Mouse (Mus musculus) ES-Bruce4 (cell line): ENCODE data around the gene Cyp51. TPM values are rescaled to one million over a fixed set of nuclear protein-coding genes. Genes with fewer than 3 reads are reported as not detected.

Source experiments
- H3K27ac ChIP-seq: 2 replicates; pipeline ENCODE4 v1.5.1; 2012; ENCODE audit warnings: low read length, inconsistent platforms; ENCODE audit not compliant: insufficient read depth
- H3K27me3 ChIP-seq: 2 replicates; pipeline ENCODE4 v1.6.1; 2012; ENCODE audit warnings: mild to moderate bottlenecking, low read length, inconsistent platforms; ENCODE audit not compliant: control insufficient read depth, poor library complexity, insufficient read depth, severe bottlenecking
- H3K36me3 ChIP-seq: 2 replicates; pipeline ENCODE4 v1.6.1; 2012; ENCODE audit warnings: inconsistent platforms, mild to moderate bottlenecking, low read length, moderate library complexity; ENCODE audit not compliant: control insufficient read depth, poor library complexity, insufficient read depth, severe bottlenecking
- H3K4me1 ChIP-seq: one replicate; pipeline ENCODE4 v1.8.1; 2011; ENCODE audit warnings: low read length; ENCODE audit not compliant: control insufficient read depth, insufficient read depth
- H3K4me3 ChIP-seq: 2 replicates; pipeline ENCODE4 v1.5.1; 2011; ENCODE audit warnings: low read depth, mild to moderate bottlenecking, low read length
- H3K9ac ChIP-seq: 2 replicates; pipeline ENCODE4 v1.6.1; 2012; ENCODE audit warnings: low read depth, mild to moderate bottlenecking, inconsistent platforms; ENCODE audit not compliant: poor library complexity, severe bottlenecking
- H3K9me3 ChIP-seq: replicated peaks from 2 replicates; pipeline ENCODE4 v1.6.1; 2012; ENCODE audit warnings: mild to moderate bottlenecking, low read length, inconsistent platforms; ENCODE audit not compliant: control insufficient read depth, poor library complexity, insufficient read depth, severe bottlenecking
- CTCF ChIP-seq: IDR thresholded peaks from one replicate; pipeline ENCODE4 v1.8.1; 2011; ENCODE audit warnings: low read depth, low read length
- EP300 ChIP-seq: IDR thresholded peaks from 2 replicates; pipeline ENCODE4 v1.6.1; 2011; ENCODE audit warnings: low read depth, low read length; ENCODE audit not compliant: insufficient read depth
- POLR2A ChIP-seq: IDR thresholded peaks from one replicate; pipeline ENCODE4 v1.8.1; 2011; ENCODE audit warnings: low read length; ENCODE audit not compliant: insufficient read depth
- polyA plus RNA-seq: library from polyadenylated mRNA; stranded (reverse); fragments of >200 nt; gene quantifications from 2 replicates; pipeline ENCODE4 v1.2.4, GENCODE M21; 2011; ENCODE audit warnings: low read depth; ENCODE audit not compliant: missing spikeins, insufficient read depth, insufficient read length

The Cyp51 gene
- polyA plus RNA-seq, 1 experiment = 72.0 TPM

DNA sequence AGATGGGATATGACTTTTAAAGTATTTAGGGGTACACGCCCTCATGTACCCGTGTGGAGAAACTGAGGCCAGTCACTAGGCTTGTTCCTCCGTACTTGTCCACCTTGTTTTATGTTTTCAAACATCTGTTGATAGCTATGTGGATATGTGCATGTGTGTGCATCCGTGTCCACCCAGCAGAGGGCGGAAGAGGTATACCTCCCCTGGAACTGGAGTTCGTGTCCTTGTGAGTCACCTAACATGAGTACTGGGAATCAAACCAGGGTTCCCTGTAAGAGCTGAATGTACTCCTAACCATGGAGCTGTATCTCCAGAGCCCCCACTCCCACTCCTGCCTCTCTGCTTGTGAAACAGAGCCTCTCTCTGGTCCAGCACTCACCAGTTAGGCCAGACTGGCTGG is 64.2 kb downstream of the Cyp51 start:
- H3K4me1 ChIP-seq = no peaks in the 10 kb centered on the region
- H3K4me3 ChIP-seq = no peak overlapping the region
- H3K27ac ChIP-seq = no peak overlapping the region
- H3K36me3 ChIP-seq = no peaks in the 10 kb centered on the region
- H3K27me3 ChIP-seq = no peaks in the 10 kb centered on the region
- no peak overlapping the region for H3K9ac ChIP-seq
- no peaks in the 10 kb centered on the region for H3K9me3 ChIP-seq
- TF ChIP-seq POLR2A (no peak), EP300 (no peak), CTCF (peak; percentile 52)

DNA sequence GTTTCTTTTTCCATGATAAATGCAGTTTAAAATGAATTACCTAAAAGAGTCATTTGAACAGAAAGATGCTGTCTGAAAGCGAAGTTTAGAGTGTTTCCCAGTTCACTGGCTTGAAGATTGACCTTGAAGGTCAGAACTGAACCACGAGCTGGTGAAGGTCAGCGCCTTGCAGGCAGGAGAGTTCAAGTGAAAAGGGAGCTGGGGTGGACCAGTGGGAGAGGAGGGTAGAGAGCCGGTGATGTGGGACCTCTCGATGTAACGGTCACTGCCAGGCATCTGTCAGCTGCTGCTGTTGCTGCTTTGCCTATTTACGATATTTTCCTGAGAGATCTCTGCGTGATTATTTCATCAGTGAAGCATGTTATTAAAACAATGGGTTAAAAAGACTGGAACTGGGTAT is 65.2 kb downstream of the Cyp51 start:
- Histone ChIP-seq H3K4me1 (no peaks in the 10 kb centered on the region), H3K27ac (no peak overlapping the region), H3K9me3 (no peaks in the 10 kb centered on the region), H3K4me3 (no peak overlapping the region), H3K9ac (no peak overlapping the region), H3K36me3 (no peaks in the 10 kb centered on the region), H3K27me3 (no peaks in the 10 kb centered on the region)
- TF ChIP-seq CTCF (no peak), POLR2A (no peak), EP300 (no peak)

DNA sequence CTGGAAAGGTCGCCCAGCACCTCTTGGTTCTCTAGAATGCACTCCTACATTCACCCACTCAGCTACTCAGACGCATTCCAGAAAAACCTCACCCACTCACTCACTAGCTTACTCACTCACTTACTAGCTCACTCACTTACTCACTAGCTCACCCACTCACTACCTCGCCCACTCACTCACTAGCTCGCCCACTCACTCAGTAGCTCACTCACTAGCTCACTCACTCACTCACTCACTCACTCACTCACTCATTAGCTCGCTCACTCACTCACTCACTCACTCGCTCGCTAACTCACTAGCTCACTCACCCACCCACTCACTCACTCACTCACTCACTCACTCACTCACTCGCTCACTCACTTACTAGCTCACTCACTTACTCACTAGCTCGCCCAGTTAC is 67.9 kb downstream of the Cyp51 start:
- no peaks in the 10 kb centered on the region for H3K9me3 ChIP-seq
- H3K36me3 ChIP-seq = no peaks in the 10 kb centered on the region
- no peaks in the 10 kb centered on the region for H3K27me3 ChIP-seq
- no peak overlapping the region for H3K9ac ChIP-seq
- no peak overlapping the region for H3K27ac ChIP-seq
- TF ChIP-seq POLR2A (no peak), EP300 (no peak), CTCF (no peak)
- H3K4me3 ChIP-seq = no peak overlapping the region
- H3K4me1 ChIP-seq = no peaks in the 10 kb centered on the region

GRCm38 (mm10) chr5:4031846-4032245 is 72.7 kb downstream of the Cyp51 start:
- Histone ChIP-seq H3K9ac (no peak overlapping the region), H3K27me3 (no peaks in the 10 kb centered on the region), H3K36me3 (no peaks in the 10 kb centered on the region), H3K4me3 (no peak overlapping the region), H3K4me1 (no peaks in the 10 kb centered on the region), H3K9me3 (no peaks in the 10 kb centered on the region), H3K27ac (no peak overlapping the region)
- TF ChIP-seq POLR2A (no peak), EP300 (no peak), CTCF (no peak)

Other genes starting within 250 kb of the Cyp51 start
- gene Mterf1a, start 210.8 kb downstream of the Cyp51 start, polyA plus RNA-seq = 6.7 and 8.3 TPM in 2 replicates
- 32.9 and 40.8 TPM in 2 replicates for gene Akap9, start 176.7 kb downstream of the Cyp51 start, polyA plus RNA-seq
- 2.8 and 4.2 TPM in 2 replicates for gene Mterf1b, start 87.6 kb upstream of the Cyp51 start, polyA plus RNA-seq